Mouse (Mus musculus): ENCODE results near the gene Memo1.

- TF ChIP-seq ETS1 (conservative IDR thresholded peaks at IDR 0.05; ENCODE audit: low read depth, low read length) (no peak), CTCF (conservative IDR thresholded peaks at IDR 0.05 in 1 of 2, IDR thresholded peaks at IDR 0.05 in 1 of 2; ENCODE audit: low read depth in 2 of 2, low read length in 2 of 2) (peak in 1 of 2 experiments; percentile 55; a peak in 2 of 4 replicates), MAZ (IDR thresholded peaks at IDR 0.05; ENCODE audit: low read depth, low read length) (peak; percentile 57; the same call in 1 of the 2 replicates), HCFC1 (IDR thresholded peaks at IDR 0.05; ENCODE audit: low read depth, low read length) (no peak), POLR2A (IDR thresholded peaks at IDR 0.05; ENCODE audit: low read depth, low read length) (no peak), CHD1 (IDR thresholded peaks at IDR 0.05; ENCODE audit: low read depth, low read length) (no peak), MAFK (IDR thresholded peaks at IDR 0.05; ENCODE audit: insufficient replicate concordance, low read length) (no peak), ZKSCAN1 (IDR thresholded peaks at IDR 0.05; ENCODE audit: borderline replicate concordance, low read depth, low read length) (no peak), NRF1 (IDR thresholded peaks at IDR 0.05; ENCODE audit: low read depth, low read length) (no peak), UBTF (IDR thresholded peaks at IDR 0.05; ENCODE audit: low read depth, low read length) (no peak)
Measured at GRCm38 (mm10) chr17:74322400-74323054, 27.2 kb upstream of the Memo1 start.

Data from CH12.LX (cell line).